Mouse (Mus musculus): ENCODE data around the gene Cuedc2.

The Cuedc2 gene

DNA sequence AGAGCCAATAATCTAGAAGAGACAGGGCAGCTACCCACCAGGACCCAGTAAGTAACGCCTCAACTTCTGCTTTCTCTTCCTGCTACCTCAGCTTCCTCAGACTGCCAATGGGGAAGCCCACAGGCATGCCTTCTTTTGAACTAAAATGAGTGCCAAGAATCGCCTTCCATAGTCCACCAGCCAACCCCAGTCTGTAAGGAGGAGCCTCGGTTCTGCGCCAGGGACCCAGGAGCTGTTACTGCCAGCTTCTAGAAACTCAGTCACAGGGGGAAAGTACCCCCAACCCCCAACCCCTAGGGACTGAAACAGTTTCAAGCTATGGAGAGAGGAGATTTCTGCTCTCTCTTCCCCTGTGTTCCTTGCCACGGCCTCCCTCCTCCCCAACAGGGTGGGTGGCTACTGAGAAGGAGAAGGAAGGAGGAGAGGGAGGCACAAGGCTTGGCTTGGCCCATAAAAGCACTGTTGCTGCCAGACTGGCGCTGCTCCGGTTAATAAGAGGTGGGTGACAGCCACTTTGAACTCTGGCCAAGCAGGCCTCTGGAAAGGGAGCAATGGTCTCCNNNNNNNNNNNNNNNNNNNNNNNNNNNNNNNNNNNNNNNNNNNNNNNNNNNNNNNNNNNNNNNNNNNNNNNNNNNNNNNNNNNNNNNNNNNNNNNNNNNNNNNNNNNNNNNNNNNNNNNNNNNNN, 927 bp upstream of the Cuedc2 start:
- DNase-seq, result peak; percentile 76 to 86

DNA sequence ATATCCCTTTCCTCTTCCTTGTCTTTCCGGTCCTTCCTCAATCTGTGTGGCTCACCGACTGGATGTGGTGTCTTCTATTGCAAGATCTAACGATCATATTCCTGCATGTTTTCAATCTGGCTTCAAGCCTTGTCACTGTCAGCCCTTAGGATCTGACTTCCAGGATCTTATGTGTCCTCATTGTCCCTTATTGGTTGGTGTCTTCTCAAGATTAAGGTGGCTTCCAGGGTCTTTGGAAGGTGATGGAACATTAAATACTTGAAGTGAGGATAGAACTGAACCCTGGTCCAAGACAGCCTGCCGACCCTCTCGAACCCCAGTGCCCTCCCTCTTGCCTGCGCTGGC, 412 bp upstream of the Cuedc2 start:
- DNase-seq, result no peak

DNA sequence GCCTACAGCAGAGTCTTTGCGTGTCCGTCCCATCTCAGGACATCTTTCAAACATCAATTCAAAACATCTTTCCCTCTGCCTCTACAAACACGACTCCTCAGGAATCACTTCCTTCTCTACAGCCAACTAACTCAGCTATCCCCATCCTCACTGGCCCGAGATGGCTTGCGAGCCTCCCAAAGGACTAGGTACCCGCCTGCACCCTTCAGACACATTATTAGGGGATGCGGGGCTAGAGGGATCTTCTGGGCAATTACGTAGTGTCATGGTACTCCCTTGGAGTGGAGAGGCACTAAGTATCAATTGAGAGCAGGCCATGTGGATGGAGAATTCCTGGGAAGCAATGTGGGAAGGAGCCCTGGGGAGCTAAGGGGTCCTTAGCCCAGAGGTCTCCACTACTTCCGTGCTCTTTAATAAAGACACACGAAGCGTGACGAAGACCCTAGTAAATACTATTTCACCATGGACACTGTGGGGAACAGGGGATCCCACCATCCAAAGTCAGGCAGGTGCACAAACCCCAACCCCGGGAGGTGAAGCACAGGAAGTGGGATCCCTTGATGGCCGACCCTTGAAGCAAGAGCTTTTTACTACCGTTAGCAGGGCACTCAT, 677 bp downstream of the Cuedc2 start:
- DNase-seq, result no peak

GRCm38 (mm10) chr19:46333906-46334305, 4.6 kb downstream of the Cuedc2 start:
- DNase-seq, result no peak

GRCm38 (mm10) chr19:46332721-46333339, 5.7 kb downstream of the Cuedc2 start:
- DNase-seq, result no peak

DNA sequence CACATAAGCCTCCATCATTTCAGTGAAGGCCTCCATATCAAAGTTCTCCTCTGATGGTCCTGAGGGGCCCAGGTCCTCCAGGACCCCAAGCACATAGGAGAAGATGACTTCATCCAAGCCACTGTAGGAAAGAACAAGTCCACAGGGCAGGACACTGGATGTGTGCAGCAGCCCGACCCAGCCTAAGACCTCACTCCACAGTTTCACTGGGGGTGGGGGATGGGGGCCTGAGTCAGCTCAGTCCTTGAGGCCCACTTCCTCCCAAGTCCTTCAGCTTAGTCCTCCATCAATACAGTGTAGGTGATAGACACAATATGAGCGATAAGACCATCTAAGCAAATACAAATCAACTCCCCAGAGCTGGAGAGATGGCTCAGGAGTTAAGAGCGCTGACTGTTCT, 6.6 kb downstream of the Cuedc2 start:
- DNase-seq, result no peak

DNA sequence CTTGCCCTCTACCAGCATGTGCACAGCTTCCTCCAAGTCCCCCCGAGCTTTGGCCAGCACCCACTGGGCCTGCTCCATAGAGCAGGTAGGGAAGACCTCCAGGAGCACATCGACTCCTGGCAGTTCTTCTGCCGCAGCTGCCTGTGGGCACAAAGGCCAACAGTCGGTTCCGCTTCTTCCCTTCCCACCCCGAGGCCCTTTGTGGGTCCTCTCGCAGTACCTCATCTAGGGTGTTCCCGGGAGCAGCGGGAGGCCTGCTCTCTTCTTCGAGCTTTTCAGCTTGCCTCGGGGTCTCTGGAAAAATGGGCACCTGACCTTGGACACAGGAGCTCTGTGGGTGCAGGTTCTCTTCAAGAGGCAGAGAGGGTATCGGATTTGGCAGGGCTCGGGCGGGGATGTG, 7.2 kb downstream of the Cuedc2 start:
- DNase-seq, result no peak

DNA sequence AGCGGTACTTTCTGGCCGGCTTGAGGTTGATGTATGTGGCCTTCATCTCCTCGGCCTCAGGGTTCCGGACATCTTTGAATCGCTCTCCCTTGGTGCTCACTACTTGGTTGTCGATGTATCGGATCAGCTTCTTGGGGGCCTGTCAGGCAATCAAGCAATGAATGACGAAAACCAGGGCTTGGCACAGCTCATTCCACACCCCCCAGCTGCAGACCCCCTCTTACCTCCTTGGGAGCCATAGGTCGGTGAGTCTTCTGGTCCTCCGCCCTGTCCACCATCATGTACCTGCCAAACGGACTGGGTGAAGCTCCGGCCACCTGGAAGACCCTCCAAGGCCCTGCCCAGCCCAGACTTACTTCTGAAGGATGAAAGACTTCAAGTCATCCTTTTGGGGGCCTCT, 7.8 kb downstream of the Cuedc2 start:
- no peak for DNase-seq

- DNase-seq, result peak; percentile 88 to 92
Measured at GRCm38 (mm10) chr19:46329951-46330350, 8.6 kb downstream of the Cuedc2 start.

DNA sequence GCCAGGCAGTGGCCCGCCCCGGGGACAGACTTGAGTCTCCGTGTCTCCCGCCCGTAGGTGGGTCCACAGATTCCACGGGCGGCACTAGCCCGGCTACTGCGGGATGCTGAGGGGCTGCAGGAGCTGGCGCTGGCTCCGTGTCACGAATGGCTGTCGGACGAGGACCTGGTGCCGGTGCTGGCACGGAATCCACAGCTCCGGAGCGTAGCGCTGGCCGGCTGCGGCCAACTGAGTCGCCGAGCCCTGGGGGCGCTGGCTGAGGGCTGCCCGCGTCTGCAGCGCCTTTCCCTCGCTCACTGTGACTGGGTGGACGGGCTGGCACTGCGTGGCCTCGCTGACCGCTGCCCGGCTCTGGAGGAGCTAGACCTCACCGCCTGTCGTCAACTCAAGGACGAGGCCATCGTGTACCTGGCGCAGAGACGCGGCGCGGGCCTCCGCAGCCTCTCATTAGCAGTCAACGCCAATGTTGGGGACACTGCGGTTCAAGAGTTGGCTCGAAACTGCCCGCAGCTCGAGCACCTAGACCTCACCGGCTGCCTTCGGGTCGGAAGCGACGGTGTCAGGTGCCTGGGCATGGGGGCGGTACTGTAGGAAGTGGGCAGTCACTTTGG, 9.4 kb downstream of the Cuedc2 start:
- DNase-seq, result no peak

DNA sequence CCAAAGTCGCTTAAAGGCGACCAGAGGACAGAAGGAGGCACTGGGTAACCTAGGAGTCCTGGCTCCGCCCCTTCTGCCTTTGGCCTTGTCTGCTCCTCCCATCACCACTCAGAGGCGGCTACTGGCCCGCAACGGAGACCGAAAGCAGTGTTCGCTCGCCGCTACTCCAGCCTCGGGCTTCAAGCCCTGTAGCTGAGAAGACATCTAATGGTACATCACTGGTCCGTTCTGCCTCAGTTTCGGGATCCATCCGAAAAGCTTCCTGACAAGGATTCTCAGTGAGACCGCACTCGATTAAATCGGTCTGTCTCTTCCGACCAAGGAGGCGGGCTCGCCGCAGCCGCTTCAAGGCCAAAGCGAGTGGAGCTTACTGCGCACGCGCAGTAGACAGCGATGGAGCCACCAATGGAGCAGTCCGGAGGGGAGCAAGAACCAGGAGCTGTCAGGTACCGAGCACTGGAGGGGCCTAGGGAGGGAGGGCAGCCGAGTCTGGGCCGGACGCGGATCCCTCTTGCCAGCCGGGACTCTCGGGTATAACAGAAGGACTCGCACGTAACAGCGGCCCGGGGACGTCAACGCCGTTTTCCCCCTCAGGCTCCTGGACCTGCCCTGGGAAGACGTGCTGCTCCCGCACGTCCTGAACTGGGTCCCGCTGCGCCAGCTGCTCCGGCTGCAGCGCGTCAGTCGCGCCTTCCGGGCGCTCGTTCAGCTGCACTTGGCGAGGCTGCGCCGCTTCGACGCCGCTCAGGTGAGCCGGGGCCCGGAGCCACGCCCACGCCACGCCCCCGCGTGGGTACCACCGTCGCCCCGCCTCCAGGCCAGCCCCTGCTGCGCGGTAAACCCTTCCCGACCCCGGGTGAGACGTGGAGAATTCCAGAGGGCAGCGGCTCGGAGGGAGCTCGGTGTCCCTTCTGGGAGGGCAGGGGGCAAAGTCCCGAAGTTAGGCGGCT, 10.1 kb downstream of the Cuedc2 start, which contains the start of gene Fbxl15:
Fbxl15 (plus strand) TSS at position 104 of the 950 bp plus-strand sequence.
- DNase-seq, result peak; percentile 95 to 97

GRCm38 (mm10) chr19:46327531-46328064, 10.9 kb downstream of the Cuedc2 start:
- DNase-seq, result no peak

DNA sequence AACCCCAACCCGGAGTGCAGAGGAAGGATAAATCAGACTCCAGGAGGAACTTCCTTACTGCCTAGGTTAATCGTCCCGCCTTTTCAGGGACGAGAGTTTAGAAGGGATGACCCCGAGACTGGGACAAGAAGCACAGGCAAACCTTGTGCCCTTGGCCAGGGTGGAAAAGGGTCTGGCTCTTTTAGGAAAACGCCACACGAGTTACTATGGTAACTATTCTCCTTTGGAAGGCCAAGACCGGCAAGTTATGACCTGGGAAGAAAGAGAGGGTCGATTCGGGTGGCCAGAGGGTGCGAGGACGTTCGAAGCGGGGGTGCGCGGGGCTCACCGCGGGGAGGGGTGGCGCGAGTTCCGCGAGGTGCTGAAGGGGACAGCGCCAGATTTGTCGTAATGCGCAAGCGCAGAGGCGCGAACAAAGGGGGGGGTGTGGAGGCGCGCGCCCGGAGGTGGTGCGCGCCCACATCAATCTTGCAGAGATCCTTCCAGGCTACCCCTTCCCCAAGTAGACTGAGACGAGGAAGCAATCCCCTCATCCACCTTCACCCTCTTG, 11.7 kb downstream of the Cuedc2 start, which contains the start of gene Psd:
Psd (minus strand) TSS at position 401 of the 550 bp plus-strand sequence.
- DNase-seq, result peak; percentile 53 to 54

GRCm38 (mm10) chr19:46326019-46326755, 12.3 kb downstream of the Cuedc2 start:
- DNase-seq, result no peak

DNA sequence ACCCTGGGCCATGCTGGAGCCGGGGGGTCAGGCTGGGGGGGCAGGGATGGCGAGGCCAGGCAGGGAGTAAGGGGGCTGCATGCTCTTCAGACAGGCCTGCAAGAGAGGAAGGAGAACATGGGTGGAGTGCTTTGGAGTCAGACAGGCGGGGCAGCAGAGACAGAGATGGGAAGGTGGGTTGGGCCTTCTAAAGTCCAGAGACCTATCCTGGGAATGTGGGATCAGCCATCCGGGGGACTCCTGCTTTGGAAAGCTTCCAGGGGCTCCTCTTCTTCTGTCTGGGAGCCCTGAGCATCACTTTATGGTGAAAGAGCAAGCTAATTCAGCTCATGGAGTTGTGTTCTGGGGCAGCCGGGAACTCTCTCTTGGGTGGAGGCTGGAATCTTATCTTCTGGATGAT, 13.6 kb downstream of the Cuedc2 start:
- DNase-seq, result no peak

DNA sequence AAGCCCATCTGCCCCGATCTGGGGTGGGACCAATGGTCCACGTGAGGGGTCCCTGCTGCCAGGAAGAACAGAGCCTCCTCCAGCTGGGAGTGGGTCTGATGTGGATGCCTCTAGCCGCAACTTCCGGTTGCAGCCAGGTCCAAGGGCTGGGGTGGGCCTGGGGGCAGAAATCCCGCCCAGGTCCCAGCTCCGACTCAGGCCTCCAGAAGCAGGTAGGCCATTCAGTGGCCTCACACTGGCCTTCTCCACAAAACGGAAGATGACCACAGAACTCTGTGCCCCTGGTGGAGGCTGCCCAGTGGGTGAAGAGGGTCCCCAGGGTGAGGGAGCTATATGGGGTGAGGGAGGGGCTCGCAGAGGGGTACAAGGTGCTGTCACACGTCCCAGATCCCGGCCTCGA, 14.1 kb downstream of the Cuedc2 start:
- DNase-seq, result peak in 1 of 2 experiments; percentile 19

GRCm38 (mm10) chr19:46323716-46324115, 14.8 kb downstream of the Cuedc2 start:
- DNase-seq, result no peak

- no peak for DNase-seq
Measured at GRCm38 (mm10) chr19:46322996-46323572, 15.4 kb downstream of the Cuedc2 start.

GRCm38 (mm10) chr19:46322144-46322995, 16.1 kb downstream of the Cuedc2 start:
- DNase-seq, result no peak
